Mouse (Mus musculus) G1E (cell line): ENCODE results near the gene Rpl32.

Experiments used
- CTCF ChIP-seq: IDR thresholded peaks from 2 replicates; pipeline ENCODE4 v1.5.1; 2012; ENCODE audit warnings: low read depth, low read length, inconsistent platforms, mixed read lengths
- GATA1 ChIP-seq: IDR thresholded peaks from 2 replicates; pipeline ENCODE4 v1.6.1; 2012; ENCODE audit warnings: borderline replicate concordance, low read length, inconsistent platforms, mixed read lengths
- POLR2AphosphoS5 ChIP-seq: IDR thresholded peaks from 2 replicates; pipeline ENCODE4 v1.6.1; 2012; ENCODE audit warnings: low read depth, low read length, inconsistent platforms; ENCODE audit not compliant: insufficient replicate concordance

- TF ChIP-seq CTCF (no peak), POLR2AphosphoS5 (no peak), GATA1 (no peak)
Measured at GRCm38 (mm10) chr6:115776363-115776762, 32.2 kb downstream of the Rpl32 start.
